ENCODE assay signal across 9 mouse cellular contexts in genomic region chr4:155187192-155187674, GRCm38 (mm10). TPM values are rescaled to one million over a fixed set of nuclear protein-coding genes. Genes with fewer than 3 reads are reported as not detected.
A peak's percentile ranks its signal among the peaks of the same experiment; 100 is the strongest.
DNase-seq lines count a peak whose midpoint lies in the region; ATAC-seq and TF ChIP-seq lines count a peak whose summit lies in the region.
"Had no signal": no experiment of that assay in that cellular context is flagged by ENCODE, and none has a peak within 500 bp of the region (broad histone marks: within the 10 kb centered on the region; RNA-seq: fewer than 3 reads in every experiment).

No protein-coding gene starts in this region.

- no peaks in the 10 kb centered on the region for H3K9me3 ChIP-seq in liver, postnatal 0 days (ENCODE audit: low read length)

- H3K36me3 ChIP-seq in liver, postnatal 0 days (replicated peaks; ENCODE audit: insufficient read depth, low read length) = no peaks in the 10 kb centered on the region; the same call in 1 of the 2 replicates

- peak; percentile 35 for DNase-seq in adrenal gland, postnatal 10 days
- DNase-seq in adrenal gland, postnatal 4 days (ENCODE audit: low spot score in 2 of 2) = no peak
- peak; percentile 40 to 43 for DNase-seq in spleen, postnatal 36 days (ENCODE audit: low spot score in 2 of 2)
- DNase-seq in spleen, adult 18-20 months = no peak
- no peak for DNase-seq in liver, postnatal 0 days
- DNase-seq in cerebellum, postnatal 25 days = no peak
- DNase-seq in layer of hippocampus, adult 18-20 months (ENCODE audit: low spot score in 2 of 2) = no peak
- no peak for DNase-seq in spleen, postnatal 10 days (ENCODE audit: low spot score in 2 of 2)
- DNase-seq: right cerebral cortex, postnatal 14 days had no signal

- peak overlapping the region; percentile 42; the same call in 1 of the 2 replicates for H3K4me2 ChIP-seq in liver, postnatal 0 days (ENCODE audit: low read depth, low read length)

- no peak overlapping the region for H3K9ac ChIP-seq in liver, postnatal 0 days (replicated peaks)

- WGBS in liver, postnatal 0 days (ENCODE audit: insufficient replicate concordance) = 35% methylated on average over 3 of the region's 3 CpGs

- TF ChIP-seq EP300 in liver, postnatal 0 days (IDR thresholded peaks at IDR 0.05; ENCODE audit: low read depth) = no peak

- no peak for TF ChIP-seq CTCF in liver, postnatal 0 days (IDR thresholded peaks at IDR 0.05; ENCODE audit: low read depth)

- ATAC-seq in liver, postnatal 0 days = 0 out of 2 replicates have a peak, but pooled peaks have one; percentile 16

- H3K4me1 ChIP-seq in liver, postnatal 0 days (ENCODE audit: insufficient read depth) = peaks cover 40% of the 10 kb centered on the region

- H3K27me3 ChIP-seq in liver, postnatal 0 days (ENCODE audit: insufficient read depth, low read length) = no peaks in the 10 kb centered on the region

- H3K4me3 ChIP-seq in liver, postnatal 0 days (ENCODE audit: low read depth, low read length) = no peak overlapping the region

- peak overlapping the region; percentile 50 for H3K27ac ChIP-seq in liver, postnatal 0 days (ENCODE audit: low read depth)

RNA-seq across cellular contexts. Expression of gene Ski, which starts 35.2 kb away (rescaled TPM):
- 10 to 100 TPM; 65.3 to 80.4 TPM for total RNA-seq in adrenal gland, postnatal 10 days (2021)
- 100 to 1,000 TPM; 106 to 111 TPM for total RNA-seq in adrenal gland, postnatal 4 days (2021)
- 3.5 and 3.7 TPM in 2 replicates for polyA plus RNA-seq in liver, postnatal 0 days (2015; fragmentation: Nextera tagmentation; extraction: Ambion mirVana)
- 100 to 1,000 TPM; 136 to 138 TPM for total RNA-seq in layer of hippocampus, adult 18-20 months (2021)

Comparison
In these comparisons a context has a peak if more than half of its experiments do, and no peak if none do; other contexts are left out.
1. DNase-seq: peak in adrenal gland, postnatal 10 days (single experiment) and spleen, postnatal 36 days (2 of 2); none in adrenal gland, postnatal 4 days (0 of 2), spleen, adult 18-20 months (0 of 2), liver, postnatal 0 days (single experiment), cerebellum, postnatal 25 days (0 of 2), layer of hippocampus, adult 18-20 months (0 of 2) and spleen, postnatal 10 days (0 of 2).